Mouse (Mus musculus) midbrain, embryonic 14.5 days (tissue): Measurements from ENCODE around the gene Fem1b. TPM values are rescaled to one million over a fixed set of nuclear protein-coding genes. Genes with fewer than 3 reads are reported as not detected.
"Not testable (repeated sequence)": the region's sequence is repeated elsewhere in the genome, so short reads cannot be mapped to it uniquely, and the experiment has no call there.

Experiments
- ATAC-seq: fragments of 200-750 bp; cut with Nextera tagmentation; 2 replicates; pipeline ENCODE4 v1.8.0; 2017; ENCODE audit warnings: moderate number of reproducible peaks, moderate library complexity; ENCODE audit not compliant: low FRiP score, low TSS enrichment
- DNase-seq: peaks from one replicate; pipeline ENCODE4 v3.0.0-alpha.2; 2015
- H3K27ac ChIP-seq: fragments of 300-500 bp; sonication (generic); replicated peaks from 2 replicates; pipeline ENCODE4 v1.5.1; 2014; ENCODE audit warnings: mild to moderate bottlenecking, low read depth, low read length, moderate library complexity
- H3K27me3 ChIP-seq: fragments of 300-500 bp; sonication (generic); 2 replicates; pipeline ENCODE4 v1.6.1; 2014; ENCODE audit warnings: low read length, control low read depth, mixed read lengths; ENCODE audit not compliant: control insufficient read depth, insufficient read depth
- H3K36me3 ChIP-seq: fragments of 300-500 bp; sonication (generic); 2 replicates; pipeline ENCODE4 v1.6.1; 2014; ENCODE audit warnings: low read length, control low read depth; ENCODE audit not compliant: control insufficient read depth, insufficient read depth
- H3K4me1 ChIP-seq: fragments of 300-500 bp; sonication (generic); 2 replicates; pipeline ENCODE4 v1.6.1; 2014; ENCODE audit warnings: mild to moderate bottlenecking, antibody characterized with exemption, low read length, control low read depth; ENCODE audit not compliant: control insufficient read depth, insufficient read depth
- H3K4me2 ChIP-seq: fragments of 300-500 bp; sonication (generic); 2 replicates; pipeline ENCODE4 v1.6.1; 2014; ENCODE audit warnings: mild to moderate bottlenecking, low read length, moderate library complexity
- H3K4me3 ChIP-seq: fragments of 300-500 bp; sonication (generic); replicated peaks from 2 replicates; pipeline ENCODE4 v1.5.1; 2014; ENCODE audit warnings: low read depth, low read length
- H3K9ac ChIP-seq: fragments of 300-500 bp; sonication (generic); replicated peaks from 2 replicates; pipeline ENCODE4 v1.6.1; 2014; ENCODE audit warnings: mild to moderate bottlenecking, low read length, moderate library complexity
- H3K9me3 ChIP-seq: fragments of 300-500 bp; sonication (generic); 2 replicates; pipeline ENCODE4 v1.6.1; 2016; ENCODE audit warnings: low read length, control low read depth, mixed read lengths; ENCODE audit not compliant: control insufficient read depth
- WGBS: fragments of 180-500 bp; shearing (Covaris S2); extraction: QIAGEN DNeasy Blood & Tissue Kit; methylation state at CpG from one replicate; pipeline ENCODE4 v1.1.7; 2014; 5-methylcytosine and 5-hydroxymethylcytosine counted together
- polyA plus RNA-seq: library from polyadenylated mRNA; unstranded; fragments of >200 nt; fragmentation: Nextera tagmentation; extraction: Ambion mirVana; gene quantifications from 2 replicates; pipeline ENCODE4 v1.2.1, GENCODE M21; 2014

The Fem1b gene
- 71.5 and 103 TPM in 2 replicates for polyA plus RNA-seq

GRCm38 (mm10) chr9:62811516-62812121 lies at the start of gene Fem1b:
Gene Fem1b (minus strand): TSS chr9:62811934.
- Histone ChIP-seq H3K9me3 (no peaks in the 10 kb centered on the region), H3K27me3 (no peaks in the 10 kb centered on the region), H3K36me3 (no peaks in the 10 kb centered on the region), H3K4me2 (peak within 1 kb of the TSS; percentile 88), H3K4me3 (peak within 1 kb of the TSS; percentile 94), H3K9ac (peak within 1 kb of the TSS; percentile 93), H3K4me1 (peaks cover 19% of the 10 kb centered on the region), H3K27ac (peak within 1 kb of the TSS; percentile 98)
- WGBS, result under 1% methylated on average over 55 of the region's 68 CpGs
- ATAC-seq, result peak; percentile 91
- peak; percentile 95 for DNase-seq

GRCm38 (mm10) chr9:62860866-62861265 lies 49.1 kb upstream of the Fem1b start:
- 44% methylated on average over 4 of the region's 4 CpGs for WGBS
- Histone ChIP-seq H3K4me3 (no peak overlapping the region), H3K4me1 (peaks cover 4% of the 10 kb centered on the region), H3K4me2 (no peak overlapping the region), H3K36me3 (no peaks in the 10 kb centered on the region), H3K27me3 (no peaks in the 10 kb centered on the region), H3K9me3 (no peaks in the 10 kb centered on the region), H3K27ac (no peak overlapping the region), H3K9ac (no peak overlapping the region)
- no peak for DNase-seq
- no peak for ATAC-seq

GRCm38 (mm10) chr9:62860102-62860501 lies 48.4 kb upstream of the Fem1b start:
- not testable (repeated sequence) for H3K4me3 ChIP-seq, H3K4me2 ChIP-seq, H3K36me3 ChIP-seq, H3K4me1 ChIP-seq, H3K9me3 ChIP-seq, H3K27me3 ChIP-seq, H3K27ac ChIP-seq, H3K9ac ChIP-seq, ATAC-seq, DNase-seq
- WGBS, result 80% methylated on average over 6 of the region's 7 CpGs

GRCm38 (mm10) chr9:62858266-62859019 lies 46.7 kb upstream of the Fem1b start:
- DNase-seq, result no peak
- no peak overlapping the region for H3K9ac ChIP-seq
- ATAC-seq, result no peak
- WGBS, result 67% methylated on average over 8 of the region's 8 CpGs
- no peaks in the 10 kb centered on the region for H3K27me3 ChIP-seq
- no peaks in the 10 kb centered on the region for H3K9me3 ChIP-seq
- H3K27ac ChIP-seq, result 0 out of 2 replicates have a peak overlapping the region, but pooled peaks have one; percentile 8
- H3K4me1 ChIP-seq, result peaks cover 4% of the 10 kb centered on the region
- H3K4me3 ChIP-seq, result no peak overlapping the region
- H3K4me2 ChIP-seq, result no peak overlapping the region
- no peaks in the 10 kb centered on the region for H3K36me3 ChIP-seq

GRCm38 (mm10) chr9:62857719-62858261 lies 46.1 kb upstream of the Fem1b start, which contains the start of gene Calml4:
Gene Calml4 (plus strand): TSS chr9:62858080.
- no peaks in the 10 kb centered on the region for H3K36me3 ChIP-seq
- no peaks in the 10 kb centered on the region for H3K9me3 ChIP-seq
- H3K27ac ChIP-seq, result 0 out of 2 replicates have a peak within 1 kb of the TSS, but pooled peaks have one; percentile 8
- WGBS, result 60% methylated on average over 20 of the region's 20 CpGs
- H3K4me3 ChIP-seq, result no peak within 1 kb of the TSS
- no peak within 1 kb of the TSS for H3K9ac ChIP-seq
- DNase-seq, result peak; percentile 64
- no peaks in the 10 kb centered on the region for H3K27me3 ChIP-seq
- peaks cover 4% of the 10 kb centered on the region for H3K4me1 ChIP-seq
- H3K4me2 ChIP-seq, result no peak within 1 kb of the TSS
- no peak for ATAC-seq

- Histone ChIP-seq H3K4me2 (no peak overlapping the region), H3K9me3 (no peaks in the 10 kb centered on the region), H3K4me1 (peaks cover 4% of the 10 kb centered on the region), H3K9ac (no peak overlapping the region), H3K27me3 (no peaks in the 10 kb centered on the region), H3K36me3 (no peaks in the 10 kb centered on the region), H3K4me3 (no peak overlapping the region), H3K27ac (no peak overlapping the region)
- DNase-seq (no peak), ATAC-seq (no peak)
- 86% methylated on average over 9 of the region's 9 CpGs for WGBS
These were observed 45.5 kb upstream of the Fem1b start for GRCm38 (mm10) chr9:62857216-62857615.

GRCm38 (mm10) chr9:62854483-62854882 lies 42.7 kb upstream of the Fem1b start:
- no peak for DNase-seq

GRCm38 (mm10) chr9:62851571-62851970 lies 39.8 kb upstream of the Fem1b start:
- Histone ChIP-seq H3K4me1 (no peaks in the 10 kb centered on the region), H3K9ac (no peak overlapping the region), H3K27ac (no peak overlapping the region), H3K36me3 (no peaks in the 10 kb centered on the region), H3K4me2 (no peak overlapping the region), H3K4me3 (no peak overlapping the region), H3K27me3 (no peaks in the 10 kb centered on the region), H3K9me3 (no peaks in the 10 kb centered on the region)
- DNase-seq, result no peak
- WGBS, result 52% methylated on average over 2 of the region's 2 CpGs
- ATAC-seq, result no peak

More at GRCm38 (mm10) chr9:62854483-62854882, 42.7 kb upstream of the Fem1b start:
- no peak overlapping the region for H3K9ac ChIP-seq
- no peaks in the 10 kb centered on the region for H3K9me3 ChIP-seq
- H3K4me3 ChIP-seq, result no peak overlapping the region
- WGBS, result 62% methylated on average over 4 of the region's 4 CpGs
- peaks cover 4% of the 10 kb centered on the region for H3K4me1 ChIP-seq
- no peak overlapping the region for H3K4me2 ChIP-seq
- no peak overlapping the region for H3K27ac ChIP-seq
- H3K27me3 ChIP-seq, result no peaks in the 10 kb centered on the region
- no peaks in the 10 kb centered on the region for H3K36me3 ChIP-seq
- ATAC-seq, result no peak
